Mouse (Mus musculus) intestine, embryonic 15.5 days (tissue): ENCODE data around the gene Cmip. TPM values are rescaled to one million over a fixed set of nuclear protein-coding genes. Genes with fewer than 3 reads are reported as not detected.

Experiments used
- ATAC-seq: fragments of 200-750 bp; cut with Nextera tagmentation; 2 replicates; pipeline ENCODE4 v1.8.0; 2017; ENCODE audit warnings: moderate TSS enrichment, moderate library complexity
- H3K27ac ChIP-seq: fragments of 300-500 bp; sonication (generic); 2 replicates; pipeline ENCODE4 v1.5.1; 2015; ENCODE audit warnings: mild to moderate bottlenecking, inconsistent platforms
- H3K27me3 ChIP-seq: fragments of 300-500 bp; sonication (generic); replicated peaks from 2 replicates; pipeline ENCODE4 v1.6.1; 2015; ENCODE audit warnings: inconsistent platforms
- H3K36me3 ChIP-seq: fragments of 300-500 bp; sonication (generic); 2 replicates; pipeline ENCODE4 v1.6.1; 2015; ENCODE audit warnings: inconsistent platforms
- H3K4me1 ChIP-seq: fragments of 300-500 bp; sonication (generic); replicated peaks from 2 replicates; pipeline ENCODE4 v1.6.1; 2015; ENCODE audit warnings: inconsistent platforms
- H3K4me2 ChIP-seq: fragments of 300-500 bp; sonication (generic); replicated peaks from 2 replicates; pipeline ENCODE4 v1.6.1; 2015; ENCODE audit warnings: mild to moderate bottlenecking, inconsistent platforms
- H3K4me3 ChIP-seq: fragments of 300-500 bp; sonication (generic); replicated peaks from 2 replicates; pipeline ENCODE4 v1.5.1; 2015; ENCODE audit warnings: inconsistent platforms
- H3K9ac ChIP-seq: fragments of 300-500 bp; sonication (generic); 2 replicates; pipeline ENCODE4 v1.6.1; 2015; ENCODE audit warnings: inconsistent platforms
- H3K9me3 ChIP-seq: fragments of 300-500 bp; sonication (generic); 2 replicates; pipeline ENCODE4 v1.6.1; 2016; ENCODE audit warnings: inconsistent platforms
- WGBS: fragments of 180-500 bp; shearing (Covaris S2); methylation state at CpG from one replicate; pipeline ENCODE4 v1.1.7; 2015; 5-methylcytosine and 5-hydroxymethylcytosine counted together
- polyA plus RNA-seq: library from polyadenylated mRNA; unstranded; fragments of >200 nt; fragmentation: Nextera tagmentation; extraction: Ambion mirVana; gene quantifications from 2 replicates; pipeline ENCODE4 v1.2.1, GENCODE M21; 2015

The Cmip gene
- polyA plus RNA-seq, 1 experiment from 2014 or later = 29.2 TPM

DNA sequence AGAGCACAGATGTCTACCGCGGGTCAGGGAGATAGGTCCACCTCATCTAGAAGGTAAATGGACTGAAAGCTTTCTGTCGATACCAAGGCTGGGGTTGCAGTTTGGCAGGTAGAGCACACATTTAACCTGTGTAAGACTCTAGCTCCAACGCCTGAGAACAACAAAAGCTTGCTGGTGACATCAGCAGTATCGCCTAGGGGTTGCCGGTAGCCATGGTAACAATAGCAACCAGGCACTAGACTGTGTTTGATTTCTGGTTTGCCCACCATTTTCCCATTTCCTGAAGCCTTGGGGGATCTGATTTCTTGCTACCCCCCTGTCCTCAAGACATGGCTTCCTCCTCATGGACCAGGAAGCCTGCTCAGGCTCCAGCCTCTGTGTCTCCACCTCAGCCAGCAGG is 197.1 kb downstream of the Cmip start:
- 82% methylated on average over 6 of the region's 6 CpGs for WGBS
- Histone ChIP-seq H3K4me2 (no peak overlapping the region), H3K27me3 (no peaks in the 10 kb centered on the region), H3K9me3 (no peaks in the 10 kb centered on the region), H3K9ac (no peak overlapping the region), H3K27ac (no peak overlapping the region), H3K4me3 (no peak overlapping the region), H3K4me1 (0 out of 2 replicates have a peak, but pooled peaks cover 4% of the 10 kb centered on the region), H3K36me3 (peaks cover 46% of the 10 kb centered on the region)
- ATAC-seq = no peak

DNA sequence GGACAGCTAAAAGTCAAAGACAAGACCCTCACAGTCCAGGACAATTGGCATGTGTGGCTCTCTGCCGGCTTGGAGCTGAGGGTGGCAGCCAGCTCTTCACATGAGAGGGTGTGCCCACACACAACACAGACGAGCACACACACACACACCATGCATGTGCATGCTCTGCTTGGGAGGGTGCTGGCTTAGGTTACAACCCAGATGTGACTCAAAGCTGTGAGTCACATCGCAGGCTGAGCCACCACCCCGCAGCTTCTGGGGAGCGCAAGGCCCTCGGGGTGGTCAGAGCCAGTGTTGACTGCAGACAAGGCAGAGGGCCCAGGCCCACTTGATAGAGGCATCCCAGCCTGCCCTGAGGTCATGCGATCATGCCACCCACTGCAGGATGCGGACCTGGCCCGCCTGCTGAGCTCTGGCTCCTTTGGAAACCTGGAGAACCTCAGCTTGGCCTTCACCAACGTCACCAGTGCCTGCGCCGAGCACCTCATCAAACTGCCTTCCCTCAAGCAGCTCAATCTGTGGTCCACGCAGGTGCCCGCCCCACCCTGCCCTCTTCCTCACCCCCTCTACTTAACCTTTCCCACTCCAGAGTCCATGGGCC is 197.8 kb downstream of the Cmip start:
- Histone ChIP-seq H3K27me3 (no peaks in the 10 kb centered on the region), H3K4me2 (no peak overlapping the region), H3K36me3 (peaks cover 43% of the 10 kb centered on the region), H3K27ac (no peak overlapping the region), H3K9ac (no peak overlapping the region), H3K9me3 (no peaks in the 10 kb centered on the region), H3K4me1 (0 out of 2 replicates have a peak, but pooled peaks cover 4% of the 10 kb centered on the region), H3K4me3 (no peak overlapping the region)
- WGBS = 88% methylated on average over 14 of the region's 14 CpGs
- no peak for ATAC-seq

DNA sequence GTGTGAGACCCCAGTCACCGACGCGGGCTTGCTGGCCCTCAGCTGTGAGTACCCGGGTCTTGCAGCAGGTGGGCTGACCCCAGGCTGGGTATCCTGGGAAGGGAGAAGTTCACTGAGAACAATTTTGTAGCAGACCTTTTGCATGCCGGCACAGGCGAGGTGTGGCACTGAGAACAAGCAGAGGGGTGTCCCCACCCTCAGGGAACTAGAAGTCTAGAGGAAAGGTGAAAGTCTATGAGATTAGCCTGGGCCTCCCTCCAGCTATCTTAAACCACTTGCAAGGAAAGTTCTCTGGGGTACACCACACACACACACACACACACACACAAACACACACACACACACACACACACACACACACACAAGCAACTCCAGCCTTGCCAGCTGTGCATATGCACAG is 198.8 kb downstream of the Cmip start:
- Histone ChIP-seq H3K4me1 (0 out of 2 replicates have a peak, but pooled peaks cover 4% of the 10 kb centered on the region), H3K36me3 (peaks cover 46% of the 10 kb centered on the region), H3K9me3 (no peaks in the 10 kb centered on the region), H3K27me3 (no peaks in the 10 kb centered on the region), H3K9ac (no peak overlapping the region), H3K27ac (no peak overlapping the region), H3K4me3 (no peak overlapping the region), H3K4me2 (no peak overlapping the region)
- peak; percentile 71 for ATAC-seq
- WGBS = 81% methylated on average over 6 of the region's 6 CpGs

DNA sequence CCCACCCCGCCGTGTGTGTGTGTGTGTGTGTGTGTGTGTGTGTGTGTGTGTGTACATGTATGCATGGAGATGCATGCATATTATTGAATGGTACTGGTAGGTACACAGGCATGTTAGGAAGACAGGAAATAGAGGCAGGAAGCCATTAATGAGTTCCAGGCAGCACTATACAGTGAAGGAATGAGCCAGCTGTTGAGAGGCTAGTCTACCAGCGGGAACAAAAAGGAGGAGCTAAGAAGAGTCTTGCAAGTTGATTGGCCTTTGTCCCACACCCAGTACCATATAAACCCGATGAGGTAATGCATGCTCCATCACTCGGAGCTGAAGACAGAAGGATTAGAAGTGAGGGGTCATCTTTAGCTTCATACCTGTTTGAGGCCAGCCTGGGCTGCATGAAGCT is 201.6 kb downstream of the Cmip start:
- Histone ChIP-seq H3K4me3 (no peak overlapping the region), H3K27me3 (no peaks in the 10 kb centered on the region), H3K4me2 (no peak overlapping the region), H3K27ac (no peak overlapping the region), H3K9me3 (no peaks in the 10 kb centered on the region), H3K36me3 (peaks cover 33% of the 10 kb centered on the region), H3K4me1 (0 out of 2 replicates have a peak, but pooled peaks cover 4% of the 10 kb centered on the region), H3K9ac (no peak overlapping the region)
- peak; percentile 36; the same call in 1 of the 2 replicates for ATAC-seq
- 41% methylated on average over 3 of the region's 5 CpGs for WGBS

DNA sequence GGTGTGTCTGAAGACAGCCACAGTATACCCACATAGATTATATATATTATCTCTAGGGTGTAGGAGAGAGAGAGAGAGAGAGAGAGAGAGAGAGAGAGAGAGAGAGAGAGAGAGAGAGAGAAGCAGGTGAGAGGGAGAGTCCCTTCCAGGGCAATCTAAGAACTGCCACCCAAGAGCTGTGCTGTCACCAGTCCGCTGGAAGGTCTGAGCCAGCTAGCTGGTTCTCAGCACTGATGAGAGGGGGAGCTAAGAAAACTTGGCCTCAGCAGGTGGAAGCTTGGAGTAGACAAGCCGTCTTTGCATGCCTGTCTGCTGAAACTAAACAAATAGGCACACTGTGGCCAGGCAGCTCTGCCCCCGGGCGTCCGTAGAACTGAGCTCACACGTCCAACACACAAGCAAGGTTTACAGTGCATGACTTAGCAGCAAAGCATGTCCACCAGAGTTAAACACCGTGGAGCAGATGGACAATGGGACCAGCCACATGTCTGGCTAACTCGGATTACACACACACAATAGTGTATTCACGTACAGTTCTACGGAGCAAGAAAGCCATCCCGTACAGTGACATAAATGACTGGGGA is 205.9 kb downstream of the Cmip start:
- Histone ChIP-seq H3K9me3 (no peaks in the 10 kb centered on the region), H3K4me1 (no peaks in the 10 kb centered on the region), H3K27ac (no peak overlapping the region), H3K27me3 (no peaks in the 10 kb centered on the region), H3K9ac (no peak overlapping the region), H3K4me3 (no peak overlapping the region), H3K4me2 (no peak overlapping the region), H3K36me3 (peaks cover 9% of the 10 kb centered on the region; the same call in 1 of the 2 replicates)
- 70% methylated on average over 11 of the region's 11 CpGs for WGBS
- ATAC-seq = no peak

DNA sequence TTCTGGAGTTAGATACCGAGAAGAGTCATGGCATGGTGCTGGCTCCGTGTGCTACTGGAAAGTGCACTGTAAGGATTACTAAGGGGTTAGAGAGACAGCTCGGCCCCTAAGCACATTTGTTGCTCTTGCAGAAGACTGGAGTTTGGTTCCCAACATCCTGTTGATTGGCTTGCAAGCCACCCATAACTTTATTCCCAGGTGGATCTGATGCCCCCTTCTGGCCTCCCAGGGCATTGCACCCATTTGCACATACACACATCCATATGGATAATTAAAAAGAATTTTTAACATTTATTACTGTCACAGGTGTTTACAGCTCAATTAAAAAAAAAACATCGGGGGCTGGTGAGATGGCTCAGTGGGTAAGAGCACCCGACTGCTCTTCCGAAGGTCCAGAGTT is 207.7 kb downstream of the Cmip start:
- ATAC-seq = no peak
- H3K27ac ChIP-seq = no peak overlapping the region
- no peaks in the 10 kb centered on the region for H3K9me3 ChIP-seq
- no peaks in the 10 kb centered on the region for H3K4me1 ChIP-seq
- 97% methylated on average over 6 of the region's 6 CpGs for WGBS
- H3K4me2 ChIP-seq = no peak overlapping the region
- no peaks in the 10 kb centered on the region for H3K27me3 ChIP-seq
- H3K4me3 ChIP-seq = no peak overlapping the region
- 0 out of 2 replicates have a peak, but pooled peaks cover 6% of the 10 kb centered on the region for H3K36me3 ChIP-seq
- no peak overlapping the region for H3K9ac ChIP-seq

DNA sequence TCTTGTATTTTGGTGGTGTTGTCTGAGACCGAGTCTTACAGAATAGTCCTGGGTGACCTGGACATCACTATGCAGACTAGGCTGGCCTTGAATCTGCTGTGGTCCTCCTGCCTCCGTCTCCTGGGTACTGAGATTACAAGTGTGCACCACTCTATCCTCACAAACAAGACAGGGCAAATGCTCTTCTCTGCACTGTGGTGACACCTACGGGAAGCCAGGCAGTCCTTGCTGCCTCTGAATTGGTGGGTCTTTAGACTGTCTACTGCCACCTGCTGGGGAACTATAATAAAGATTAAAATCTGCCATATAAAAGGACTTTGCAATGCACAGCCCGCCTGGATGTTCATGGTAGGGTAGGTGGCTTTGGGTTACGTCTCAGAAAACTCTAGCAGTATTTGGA is 208.4 kb downstream of the Cmip start:
- 0 out of 2 replicates have a peak, but pooled peaks cover under 1% of the 10 kb centered on the region for H3K36me3 ChIP-seq
- H3K9me3 ChIP-seq = no peaks in the 10 kb centered on the region
- no peak overlapping the region for H3K9ac ChIP-seq
- no peak overlapping the region for H3K27ac ChIP-seq
- H3K27me3 ChIP-seq = no peaks in the 10 kb centered on the region
- no peak overlapping the region for H3K4me3 ChIP-seq
- peak; percentile 76 for ATAC-seq
- WGBS = 28% methylated on average over 5 of the region's 5 CpGs
- H3K4me2 ChIP-seq = no peak overlapping the region
- peaks cover 6% of the 10 kb centered on the region for H3K4me1 ChIP-seq

DNA sequence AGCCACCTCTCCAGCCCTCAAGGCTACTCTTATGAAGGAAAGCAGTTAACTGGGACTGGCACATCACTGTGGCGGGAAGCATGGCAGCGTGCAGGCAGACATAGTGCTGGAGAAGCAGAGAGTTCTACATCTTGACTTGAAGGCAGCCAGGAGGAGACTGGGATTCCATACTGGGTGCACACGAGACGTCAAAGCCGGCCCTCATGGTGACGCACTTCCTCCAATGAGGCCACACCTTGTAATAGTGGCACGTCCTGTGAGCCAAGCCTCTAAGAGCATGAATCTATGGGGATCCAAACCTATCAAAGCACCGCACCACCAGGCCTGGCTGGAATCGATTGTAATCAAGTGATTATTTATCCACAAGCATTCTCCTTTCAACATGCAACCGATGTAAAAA is 210.6 kb downstream of the Cmip start:
- H3K27ac ChIP-seq = no peak overlapping the region
- ATAC-seq = no peak
- 85% methylated on average over 10 of the region's 10 CpGs for WGBS

DNA sequence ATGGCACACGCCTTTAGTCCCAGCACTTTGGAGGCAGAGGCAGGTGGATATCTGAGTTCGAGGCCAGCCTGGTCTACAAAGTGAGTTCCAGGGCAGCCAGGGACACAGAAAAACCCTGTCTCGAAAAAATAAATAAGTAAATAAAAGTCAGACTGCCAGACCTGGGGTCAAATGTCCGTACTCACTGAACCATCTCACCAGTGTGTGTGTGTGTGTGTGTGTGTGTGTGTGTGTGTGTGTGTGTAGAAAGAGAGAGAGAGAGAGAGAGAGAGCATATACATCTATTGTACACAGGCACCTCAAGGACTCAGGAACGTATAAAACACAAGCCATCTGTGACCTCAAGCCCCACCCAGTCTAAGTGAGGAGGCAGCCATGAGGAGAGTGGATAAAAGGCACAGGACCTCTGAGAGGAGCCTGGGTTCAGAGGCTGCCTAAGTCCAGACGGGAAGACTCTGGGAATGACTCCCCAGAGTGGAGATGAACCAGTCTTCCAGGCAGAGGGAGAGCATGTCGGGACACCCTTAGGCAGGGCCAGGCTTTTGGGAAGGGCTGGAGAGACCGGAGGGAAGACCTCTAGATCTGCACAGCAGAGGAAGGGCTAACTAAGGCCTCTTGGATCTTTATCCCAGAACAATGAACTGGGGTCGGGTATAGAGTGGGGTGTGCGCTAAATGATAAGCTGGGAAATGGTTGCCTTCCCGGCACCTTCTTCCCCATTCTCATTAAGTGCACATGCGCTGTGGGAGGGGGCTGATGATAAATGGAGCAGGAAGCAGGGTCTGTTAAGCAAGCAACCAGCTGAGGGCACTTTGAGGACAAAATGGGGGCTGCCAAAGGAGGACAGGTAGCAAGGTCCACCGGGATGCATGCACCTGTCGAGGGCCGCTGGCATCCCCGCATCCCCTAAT is 212.8 kb downstream of the Cmip start:
- Histone ChIP-seq H3K9me3 (no peaks in the 10 kb centered on the region), H3K4me2 (peak overlapping the region; percentile 61), H3K36me3 (no peaks in the 10 kb centered on the region), H3K4me3 (peak overlapping the region; percentile 18; the same call in 1 of the 2 replicates), H3K27me3 (no peaks in the 10 kb centered on the region), H3K9ac (0 out of 2 replicates have a peak overlapping the region, but pooled peaks have one; percentile 36), H3K27ac (peak overlapping the region; percentile 36; the same call in 1 of the 2 replicates), H3K4me1 (peaks cover 13% of the 10 kb centered on the region)
- WGBS = 25% methylated on average over 16 of the region's 16 CpGs
- ATAC-seq = peak; percentile 15

More for the DNA sequence above, 210.6 kb downstream of the Cmip start:
- Histone ChIP-seq H3K9ac (no peak overlapping the region), H3K36me3 (no peaks in the 10 kb centered on the region), H3K4me1 (peaks cover 13% of the 10 kb centered on the region), H3K4me2 (no peak overlapping the region), H3K27me3 (no peaks in the 10 kb centered on the region), H3K4me3 (no peak overlapping the region), H3K9me3 (no peaks in the 10 kb centered on the region)

DNA sequence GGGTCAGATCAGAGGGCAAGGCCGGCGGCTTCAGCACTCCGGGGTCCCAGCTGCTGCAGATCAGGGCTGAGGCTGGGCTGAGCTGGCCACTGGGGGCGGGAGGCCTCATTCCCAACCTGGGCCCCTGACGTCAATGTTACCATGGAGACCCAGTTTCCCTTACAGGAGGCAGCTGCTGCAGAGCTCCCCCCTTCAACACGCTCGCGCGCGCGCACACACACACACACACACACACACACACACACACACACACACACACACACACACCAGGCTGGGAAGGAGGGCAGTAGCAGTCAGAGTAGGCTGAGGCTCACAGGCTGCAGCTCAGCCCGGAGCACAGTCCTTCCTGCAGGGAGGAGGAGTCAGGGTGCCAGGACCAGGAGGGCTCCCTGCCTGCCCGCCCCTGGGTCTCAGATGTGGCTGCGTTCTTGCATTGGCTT is 213.5 kb downstream of the Cmip start:
- peak overlapping the region; percentile 61 for H3K4me2 ChIP-seq
- peaks cover 13% of the 10 kb centered on the region for H3K4me1 ChIP-seq
- no peaks in the 10 kb centered on the region for H3K36me3 ChIP-seq
- peak; percentile 87 for ATAC-seq
- peak overlapping the region; percentile 36 for H3K9ac ChIP-seq
- H3K27ac ChIP-seq = peak overlapping the region; percentile 36; the same call in 1 of the 2 replicates
- H3K9me3 ChIP-seq = no peaks in the 10 kb centered on the region
- no peaks in the 10 kb centered on the region for H3K27me3 ChIP-seq
- H3K4me3 ChIP-seq = peak overlapping the region; percentile 18
- 0% methylated on average over 8 of the region's 14 CpGs for WGBS

DNA sequence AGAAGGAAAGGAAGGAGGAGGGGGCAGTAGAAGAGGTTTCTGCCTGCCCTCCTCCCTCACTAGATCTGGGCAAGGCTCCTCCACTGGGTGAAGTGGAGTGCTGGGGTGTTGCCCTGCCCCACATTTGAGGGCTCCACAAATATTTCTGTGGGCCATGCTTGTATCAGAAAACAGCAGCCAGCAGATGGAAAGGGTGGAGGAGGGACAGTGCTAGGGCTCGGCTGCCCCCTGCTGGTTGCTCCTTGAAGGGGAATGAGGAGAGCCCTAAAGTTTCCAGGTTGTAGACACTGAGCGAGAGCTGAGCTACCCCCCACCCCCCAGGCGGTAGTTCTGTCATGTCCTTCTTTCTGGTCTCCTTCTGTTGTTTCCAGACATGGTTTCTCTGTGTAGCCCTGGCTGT is 214.3 kb downstream of the Cmip start:
- Histone ChIP-seq H3K9me3 (no peaks in the 10 kb centered on the region), H3K27me3 (no peaks in the 10 kb centered on the region), H3K9ac (no peak overlapping the region), H3K4me3 (no peak overlapping the region), H3K36me3 (no peaks in the 10 kb centered on the region), H3K4me2 (no peak overlapping the region), H3K4me1 (peaks cover 13% of the 10 kb centered on the region), H3K27ac (no peak overlapping the region)
- WGBS = 19% methylated on average over 3 of the region's 3 CpGs
- peak; percentile 18; the same call in 1 of the 2 replicates for ATAC-seq

DNA sequence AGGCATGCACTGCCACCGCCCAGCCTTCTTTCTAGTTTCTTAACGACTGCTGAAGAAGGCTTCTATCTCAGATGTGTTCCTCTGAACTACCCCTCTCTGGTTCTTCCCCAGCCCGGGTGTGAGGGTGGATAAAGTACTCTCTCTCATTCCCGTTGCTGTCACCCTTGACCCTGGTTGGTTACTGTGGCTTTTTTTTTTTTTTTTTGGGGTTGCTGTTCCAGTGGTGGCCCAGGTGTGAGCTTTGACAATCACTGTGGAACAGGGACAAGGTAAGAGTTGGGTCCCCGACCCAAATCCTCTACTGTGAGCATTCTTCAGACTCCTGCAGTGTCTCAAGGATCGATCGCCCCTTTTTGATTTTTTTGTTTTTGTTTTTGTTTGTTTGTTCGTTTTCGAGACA is 214.8 kb downstream of the Cmip start:
- WGBS = 72% methylated on average over 9 of the region's 9 CpGs
- no peak overlapping the region for H3K4me2 ChIP-seq
- peaks cover 13% of the 10 kb centered on the region for H3K4me1 ChIP-seq
- H3K9ac ChIP-seq = no peak overlapping the region
- H3K4me3 ChIP-seq = no peak overlapping the region
- no peak overlapping the region for H3K27ac ChIP-seq
- H3K36me3 ChIP-seq = no peaks in the 10 kb centered on the region
- H3K27me3 ChIP-seq = no peaks in the 10 kb centered on the region
- ATAC-seq = no peak
- no peaks in the 10 kb centered on the region for H3K9me3 ChIP-seq
